Mouse (Mus musculus): ENCODE data around the gene Ier2. TPM values are rescaled to one million over a fixed set of nuclear protein-coding genes. Genes with fewer than 3 reads are reported as not detected.

The Ier2 gene
- total RNA-seq, 2 experiments from 2014 or later: 10.5 to 10.8 TPM

GRCm38 (mm10) chr8:84668081-84668480 lies 5.4 kb upstream of the Ier2 start:
- intact Hi-C loops (cut with DNase I; ENCODE audit: low total_unique reads): loop anchor here (2.0 kb wide), 1 partner anchor 17 kb away; no protein-coding TSS in a partner anchor
- DNase-seq: no peak

- DNase-seq: no peak
- intact Hi-C loops (cut with DNase I; ENCODE audit: low total_unique reads): no loop called here
Measured at GRCm38 (mm10) chr8:84665385-84665893, 2.8 kb upstream of the Ier2 start.

GRCm38 (mm10) chr8:84664566-84665384 lies 2.1 kb upstream of the Ier2 start:
- intact Hi-C loops (cut with DNase I; ENCODE audit: low total_unique reads): no loop called here
- DNase-seq: peak; percentile 77

GRCm38 (mm10) chr8:84663483-84664327 lies 1.1 kb upstream of the Ier2 start:
- intact Hi-C loops (cut with DNase I; ENCODE audit: low total_unique reads): no loop called here
- peak; percentile 97 for DNase-seq

- intact Hi-C loops (cut with DNase I; ENCODE audit: low total_unique reads): no loop called here
Measured at GRCm38 (mm10) chr8:84661961-84662571, 586 bp downstream of the Ier2 start.

GRCm38 (mm10) chr8:84661458-84661871 lies 1.2 kb downstream of the Ier2 start:
- intact Hi-C loops (cut with DNase I; ENCODE audit: low total_unique reads): no loop called here
- DNase-seq: peak; percentile 92

More at GRCm38 (mm10) chr8:84661961-84662571, 586 bp downstream of the Ier2 start:
- peak; percentile 48 for DNase-seq

- intact Hi-C loops (cut with DNase I; ENCODE audit: low total_unique reads): no loop called here
- DNase-seq: peak; percentile 54
Measured at GRCm38 (mm10) chr8:84660819-84661457, 1.7 kb downstream of the Ier2 start.

GRCm38 (mm10) chr8:84659936-84660818 lies 2.5 kb downstream of the Ier2 start:
- intact Hi-C loops (cut with DNase I; ENCODE audit: low total_unique reads): no loop called here
- DNase-seq: peak; percentile 61

GRCm38 (mm10) chr8:84658951-84659350 lies 3.7 kb downstream of the Ier2 start:
- intact Hi-C loops (cut with DNase I; ENCODE audit: low total_unique reads): no loop called here
- no peak for DNase-seq

GRCm38 (mm10) chr8:84657680-84658079 lies 5.0 kb downstream of the Ier2 start:
- no peak for DNase-seq
- intact Hi-C loops (cut with DNase I; ENCODE audit: low total_unique reads): no loop called here

- intact Hi-C loops (cut with DNase I; ENCODE audit: low total_unique reads): no loop called here
Measured at GRCm38 (mm10) chr8:84657203-84657602, 5.4 kb downstream of the Ier2 start.

GRCm38 (mm10) chr8:84656641-84657126 lies 6.0 kb downstream of the Ier2 start:
- intact Hi-C loops (cut with DNase I; ENCODE audit: low total_unique reads): no loop called here

More at GRCm38 (mm10) chr8:84657203-84657602, 5.4 kb downstream of the Ier2 start:
- no peak for DNase-seq

GRCm38 (mm10) chr8:84656191-84656525 lies 6.5 kb downstream of the Ier2 start:
- DNase-seq: peak; percentile 18

More at GRCm38 (mm10) chr8:84656641-84657126, 6.0 kb downstream of the Ier2 start:
- DNase-seq: peak; percentile 72

GRCm38 (mm10) chr8:84655336-84656190 lies 7.1 kb downstream of the Ier2 start:
- intact Hi-C loops (cut with DNase I; ENCODE audit: low total_unique reads): no loop called here
- no peak for DNase-seq

More at GRCm38 (mm10) chr8:84656191-84656525, 6.5 kb downstream of the Ier2 start:
- intact Hi-C loops (cut with DNase I; ENCODE audit: low total_unique reads): no loop called here

GRCm38 (mm10) chr8:84654597-84654996 lies 8.1 kb downstream of the Ier2 start:
- intact Hi-C loops (cut with DNase I; ENCODE audit: low total_unique reads): no loop called here
- no peak for DNase-seq

- intact Hi-C loops (cut with DNase I; ENCODE audit: low total_unique reads): no loop called here
- no peak for DNase-seq
Measured at GRCm38 (mm10) chr8:84653092-84653631, 9.5 kb downstream of the Ier2 start.

- intact Hi-C loops (cut with DNase I; ENCODE audit: low total_unique reads): no loop called here
- no peak for DNase-seq
Measured at GRCm38 (mm10) chr8:84650213-84650612, 12.4 kb downstream of the Ier2 start.

Measured in gastrocnemius, postnatal 14 days (tissue).